Mouse (Mus musculus) CH12.LX (cell line): ENCODE results near the gene Traf2. TPM values are rescaled to one million over a fixed set of nuclear protein-coding genes. Genes with fewer than 3 reads are reported as not detected.

Experiments used
- DNase-seq: peaks from one replicate; pipeline ENCODE4 v3.0.0-alpha.2; 2013; ENCODE audit errors: extremely low read depth
- H3K27ac ChIP-seq: 2 replicates; pipeline ENCODE4 v1.5.1; 2012; ENCODE audit warnings: low read depth, mild to moderate bottlenecking, control low read depth, moderate library complexity; ENCODE audit not compliant: insufficient read depth
- H3K27me3 ChIP-seq: replicated peaks from 2 replicates; pipeline ENCODE3; 2012; ENCODE audit warnings: inconsistent platforms
- H3K36me3 ChIP-seq, 2 experiments: replicated peaks in 1 of 2; 2 replicates each; pipeline versions ENCODE3 to v1.6.1; 2012; ENCODE audit warnings: inconsistent platforms in 1 of 2, low read length in 1 of 2, mild to moderate bottlenecking in 1 of 2, mixed read lengths in 1 of 2, moderate library complexity in 1 of 2; ENCODE audit not compliant: control insufficient read depth in 1 of 2, insufficient read depth in 1 of 2
- H3K4me1 ChIP-seq, 2 experiments: 2 replicates each; pipeline ENCODE4 v1.6.1; 2012; ENCODE audit warnings: inconsistent platforms in 1 of 2, moderate library complexity in 1 of 2; ENCODE audit not compliant: insufficient read depth in 2 of 2, control insufficient read depth in 1 of 2
- H3K4me2 ChIP-seq: 2 replicates; pipeline ENCODE4 v1.6.1; 2012; ENCODE audit warnings: low read depth, mild to moderate bottlenecking, control low read depth; ENCODE audit not compliant: poor library complexity, insufficient read depth, severe bottlenecking
- H3K4me3 ChIP-seq, 3 experiments: fragments of 150-350 bp in 1 of 3; sonication (generic) in 1 of 3; replicated peaks in 1 of 3; 2 replicates each; pipeline versions ENCODE3 to v1.5.1; 2011 to 2012; ENCODE audit warnings: low read depth in 2 of 3, low read length in 2 of 3, mild to moderate bottlenecking in 2 of 3, moderate library complexity in 2 of 3, control low read depth in 1 of 3, improper control_type of control experiment in 1 of 3, inconsistent platforms in 1 of 3, mixed read lengths in 1 of 3; ENCODE audit not compliant: poor library complexity in 1 of 3
- H3K79me2 ChIP-seq: replicated peaks from 2 replicates; pipeline ENCODE4 v1.6.1; 2012; ENCODE audit warnings: mild to moderate bottlenecking, moderate library complexity; ENCODE audit not compliant: control insufficient read depth, poor library complexity, insufficient read depth, severe bottlenecking; ENCODE audit errors: extremely low read depth
- H3K9ac ChIP-seq: 2 replicates; pipeline ENCODE4 v1.6.1; 2012; ENCODE audit warnings: low read depth, mild to moderate bottlenecking, control low read depth, moderate library complexity; ENCODE audit not compliant: insufficient read depth
- H3K9me3 ChIP-seq: replicated peaks from 2 replicates; pipeline ENCODE3; 2012; ENCODE audit warnings: low read length, inconsistent platforms, mixed read lengths
- BHLHE40 ChIP-seq: IDR thresholded peaks from 2 replicates; pipeline ENCODE4 v1.6.1; 2011; ENCODE audit warnings: mild to moderate bottlenecking, low read depth, low read length, improper control_type of control experiment
- CHD1 ChIP-seq: IDR thresholded peaks from 2 replicates; pipeline ENCODE4 v1.6.1; 2012; ENCODE audit warnings: low read depth, low read length, improper control_type of control experiment, inconsistent platforms
- CHD2 ChIP-seq: IDR thresholded peaks from 2 replicates; pipeline ENCODE4 v1.6.1; 2011; ENCODE audit warnings: low read length, improper control_type of control experiment
- CTCF ChIP-seq, 2 experiments: IDR thresholded peaks in 1 of 2; conservative IDR thresholded peaks in 1 of 2; 2 replicates each; pipeline ENCODE4 v1.5.1; 2011 to 2012; ENCODE audit warnings: low read depth in 2 of 2, low read length in 2 of 2, improper control_type of control experiment in 1 of 2, inconsistent platforms in 1 of 2, mild to moderate bottlenecking in 1 of 2, moderate library complexity in 1 of 2
- E2F4 ChIP-seq: IDR thresholded peaks from 2 replicates; pipeline ENCODE4 v1.6.1; 2011; ENCODE audit warnings: low read depth, low read length, improper control_type of control experiment; ENCODE audit not compliant: insufficient replicate concordance
- ELF1 ChIP-seq: IDR thresholded peaks from 2 replicates; pipeline ENCODE4 v1.6.1; 2014; ENCODE audit warnings: low read depth, mild to moderate bottlenecking, inconsistent platforms, low read length, improper control_type of control experiment
- GABPA ChIP-seq: IDR thresholded peaks from 2 replicates; pipeline ENCODE4 v1.6.1; 2012; ENCODE audit warnings: low read depth, low read length, improper control_type of control experiment, inconsistent platforms; ENCODE audit not compliant: insufficient replicate concordance
- HCFC1 ChIP-seq: IDR thresholded peaks from 2 replicates; pipeline ENCODE4 v1.6.1; 2012; ENCODE audit warnings: low read depth, mild to moderate bottlenecking, inconsistent platforms, low read length, improper control_type of control experiment
- IRF4 ChIP-seq: IDR thresholded peaks from 2 replicates; pipeline ENCODE4 v1.6.1; 2014; ENCODE audit warnings: low read depth, mild to moderate bottlenecking, inconsistent platforms, low read length, improper control_type of control experiment
- KAT2A ChIP-seq: IDR thresholded peaks from 2 replicates; pipeline ENCODE4 v1.6.1; 2012; ENCODE audit warnings: low read length, improper control_type of control experiment, inconsistent platforms; ENCODE audit not compliant: insufficient replicate concordance
- MAX ChIP-seq: IDR thresholded peaks from 2 replicates; pipeline ENCODE4 v1.6.1; 2011; ENCODE audit warnings: low read length, improper control_type of control experiment
- MEF2A ChIP-seq: IDR thresholded peaks from 2 replicates; pipeline ENCODE4 v1.6.1; 2014; ENCODE audit warnings: low read depth, mild to moderate bottlenecking, inconsistent platforms, low read length, improper control_type of control experiment, borderline replicate concordance
- MXI1 ChIP-seq: IDR thresholded peaks from 2 replicates; pipeline ENCODE4 v1.6.1; 2011; ENCODE audit warnings: mild to moderate bottlenecking, low read depth, low read length, improper control_type of control experiment
- MYC ChIP-seq: IDR thresholded peaks from 2 replicates; pipeline ENCODE4 v1.6.1; 2011; ENCODE audit warnings: low read depth, mild to moderate bottlenecking, improper control_type of control experiment, low read length
- NELFE ChIP-seq: IDR thresholded peaks from 2 replicates; pipeline ENCODE4 v1.6.1; 2011; ENCODE audit warnings: low read depth, low read length, improper control_type of control experiment
- NRF1 ChIP-seq: IDR thresholded peaks from 2 replicates; pipeline ENCODE4 v1.6.1; 2014; ENCODE audit warnings: low read depth, mild to moderate bottlenecking, inconsistent platforms, low read length, improper control_type of control experiment, moderate library complexity
- POLR2A ChIP-seq: IDR thresholded peaks from 2 replicates; pipeline ENCODE4 v1.6.1; 2011; ENCODE audit warnings: low read depth, mild to moderate bottlenecking, improper control_type of control experiment, low read length
- POLR2AphosphoS2 ChIP-seq: IDR thresholded peaks from 2 replicates; pipeline ENCODE4 v1.6.1; 2011; ENCODE audit warnings: low read depth, low read length, improper control_type of control experiment
- RAD21 ChIP-seq: IDR thresholded peaks from 2 replicates; pipeline ENCODE4 v1.6.1; 2011; ENCODE audit warnings: low read depth, mild to moderate bottlenecking, low read length, improper control_type of control experiment, moderate library complexity
- RCOR1 ChIP-seq: conservative IDR thresholded peaks from 2 replicates; pipeline ENCODE4 v1.6.1; 2012; ENCODE audit warnings: low read depth, mild to moderate bottlenecking, inconsistent platforms, low read length, improper control_type of control experiment
- TBP ChIP-seq: conservative IDR thresholded peaks from 2 replicates; pipeline ENCODE4 v1.6.1; 2011; ENCODE audit warnings: low read depth, low read length, improper control_type of control experiment
- UBTF ChIP-seq: IDR thresholded peaks from 2 replicates; pipeline ENCODE4 v1.6.1; 2012; ENCODE audit warnings: low read depth, mild to moderate bottlenecking, inconsistent platforms, low read length, improper control_type of control experiment, moderate library complexity
- ZC3H11A ChIP-seq: IDR thresholded peaks from 2 replicates; pipeline ENCODE4 v1.6.1; 2012; ENCODE audit warnings: low read depth, mild to moderate bottlenecking, inconsistent platforms, low read length, improper control_type of control experiment
- ZKSCAN1 ChIP-seq: IDR thresholded peaks from 2 replicates; pipeline ENCODE4 v1.6.1; 2012; ENCODE audit warnings: low read depth, inconsistent platforms, low read length, improper control_type of control experiment, borderline replicate concordance
- ZMIZ1 ChIP-seq: IDR thresholded peaks from 2 replicates; pipeline ENCODE4 v1.6.1; 2012; ENCODE audit warnings: low read depth, mild to moderate bottlenecking, inconsistent platforms, low read length, improper control_type of control experiment
- ZNF384 ChIP-seq: IDR thresholded peaks from 2 replicates; pipeline ENCODE4 v1.6.1; 2012; ENCODE audit warnings: low read depth, low read length, improper control_type of control experiment, inconsistent platforms
- dilution Hi-C: fragments of 300-500 bp; cut with MboI; formaldehyde crosslinking; loops from 2 replicates; pipeline ENCODE4 v1.14.3; 2020; ENCODE audit warnings: low sequenced_read_pairs; ENCODE audit not compliant: extremely low pct_unique_long_range_greater_than_20kb, extremely low pct_ligation_motif_present
- in situ Hi-C: fragments of 300-500 bp; cut with MboI; formaldehyde crosslinking; loops from 3 replicates; pipeline ENCODE4 v1.14.3; 2019; ENCODE audit warnings: low sequenced_read_pairs, low pct_ligation_motif_present, low pct_unique_long_range_greater_than_20kb, mixed read lengths
- polyA plus RNA-seq: library from polyadenylated mRNA; unstranded; fragments of >175 nt; gene quantifications from 2 replicates; pipeline ENCODE4 v1.2.1, GENCODE M21; 2012; ENCODE audit warnings: low read depth; ENCODE audit not compliant: insufficient read length
- total RNA-seq, 2 experiments: library from RNA; depleted of rRNA; stranded (reverse); fragments of 300-350 nt in 1 of 2; fragments of >200 nt in 1 of 2; gene quantifications; 2 replicates each; pipeline ENCODE4 v1.2.3; 2012 to 2014

Gene Traf2
- total and polyA plus RNA-seq, 3 experiments = 17.9 to 26.4 (median 25.1) TPM

DNA sequence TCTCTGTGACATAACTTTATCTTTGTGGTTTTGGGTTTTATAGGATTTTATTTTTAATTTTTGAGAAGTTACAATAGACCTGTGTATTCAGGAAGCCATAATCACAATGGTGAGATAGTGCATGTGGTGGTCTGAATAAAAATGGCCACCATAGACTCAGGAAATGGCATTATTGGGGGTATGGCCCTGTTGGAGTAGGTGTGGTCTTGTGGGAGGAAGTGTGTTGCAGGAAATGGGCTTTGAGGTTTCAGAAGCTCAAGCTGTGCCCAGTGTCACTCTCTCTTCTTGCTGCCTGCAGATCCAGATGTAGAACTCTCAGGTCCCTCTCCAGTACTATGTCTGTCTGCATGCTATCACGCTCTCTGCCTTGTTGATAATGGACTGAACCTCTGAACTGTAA is 66.2 kb downstream of the Traf2 start:
- Histone ChIP-seq H3K4me1 (no peaks in the 10 kb centered on the region), H3K36me3 (no peaks in the 10 kb centered on the region), H3K4me2 (no peak overlapping the region), H3K27ac (no peak overlapping the region), H3K79me2 (no peaks in the 10 kb centered on the region), H3K4me3 (no peak overlapping the region), H3K9ac (no peak overlapping the region), H3K9me3 (peaks cover 9% of the 10 kb centered on the region), H3K27me3 (peaks cover 16% of the 10 kb centered on the region)
- TF ChIP-seq UBTF (no peak), NELFE (no peak), CHD2 (no peak), RAD21 (no peak), TBP (no peak), ELF1 (no peak), MXI1 (no peak), CHD1 (no peak), RCOR1 (no peak), MEF2A (no peak), HCFC1 (no peak), BHLHE40 (no peak), ZKSCAN1 (no peak), ZNF384 (no peak), NRF1 (no peak)
- dilution Hi-C loops (no loop called here), in situ Hi-C loops (no loop called here)
- DNase-seq = no peak

GRCm38 (mm10) chr2:25479551-25480311 is 67.0 kb downstream of the Traf2 start:
- no peak for TF ChIP-seq CTCF (conservative IDR thresholded peaks at IDR 0.05 in 1 of 2, IDR thresholded peaks at IDR 0.05 in 1 of 2; ENCODE audit: low read depth in 2 of 2, low read length in 2 of 2)
- TF ChIP-seq ELF1 = no peak
- no peak for TF ChIP-seq E2F4
- TF ChIP-seq MAX = no peak
- TF ChIP-seq CHD1 = no peak
- TF ChIP-seq NRF1 = no peak
- TF ChIP-seq ZKSCAN1 = no peak
- TF ChIP-seq KAT2A = no peak
- TF ChIP-seq POLR2A = no peak
- no peak for TF ChIP-seq POLR2AphosphoS2
- no peak for TF ChIP-seq GABPA
- TF ChIP-seq ZMIZ1 = no peak
- no peak for TF ChIP-seq IRF4
- no peak for TF ChIP-seq MXI1
- no peak for TF ChIP-seq ZC3H11A
- no peak for TF ChIP-seq MYC
- H3K27ac ChIP-seq = no peak overlapping the region
- H3K36me3 ChIP-seq = no peaks in the 10 kb centered on the region
- H3K27me3 ChIP-seq = peaks cover 12% of the 10 kb centered on the region
- no peaks in the 10 kb centered on the region for H3K4me1 ChIP-seq
- H3K4me2 ChIP-seq = no peak overlapping the region
- dilution Hi-C loops (no loop called here), in situ Hi-C loops (loop anchor here (5.0 kb wide), 1 partner anchor 47 kb away; no protein-coding TSS in a partner anchor)
- H3K9ac ChIP-seq = no peak overlapping the region
- no peaks in the 10 kb centered on the region for H3K79me2 ChIP-seq
- no peak overlapping the region for H3K4me3 ChIP-seq
- no peak for DNase-seq
- peaks cover 3% of the 10 kb centered on the region for H3K9me3 ChIP-seq
